Mouse (Mus musculus) stomach, embryonic 15.5 days (tissue): ENCODE results near the gene Zfand3. TPM values are rescaled to one million over a fixed set of nuclear protein-coding genes. Genes with fewer than 3 reads are reported as not detected.
A peak's percentile ranks its signal among the peaks of the same experiment; 100 is the strongest.

Experiments
- ATAC-seq: fragments of 200-750 bp; cut with Nextera tagmentation; 2 replicates; pipeline ENCODE4 v1.8.0; 2017; ENCODE audit warnings: low read depth, moderate number of reproducible peaks, moderate TSS enrichment; ENCODE audit not compliant: insufficient read depth, low FRiP score
- H3K27ac ChIP-seq: fragments of 300-500 bp; sonication (generic); 2 replicates; pipeline ENCODE4 v1.5.1; 2015; ENCODE audit warnings: mild to moderate bottlenecking, inconsistent platforms
- H3K27me3 ChIP-seq: fragments of 300-500 bp; sonication (generic); replicated peaks from 2 replicates; pipeline ENCODE4 v1.6.1; 2015; ENCODE audit warnings: inconsistent platforms
- H3K36me3 ChIP-seq: fragments of 300-500 bp; sonication (generic); 2 replicates; pipeline ENCODE4 v1.6.1; 2015; ENCODE audit warnings: inconsistent platforms
- H3K4me1 ChIP-seq: fragments of 300-500 bp; sonication (generic); 2 replicates; pipeline ENCODE4 v1.6.1; 2015; ENCODE audit warnings: inconsistent platforms
- H3K4me2 ChIP-seq: fragments of 300-500 bp; sonication (generic); 2 replicates; pipeline ENCODE4 v1.6.1; 2015; ENCODE audit warnings: mild to moderate bottlenecking, inconsistent platforms
- H3K4me3 ChIP-seq: fragments of 300-500 bp; sonication (generic); replicated peaks from 2 replicates; pipeline ENCODE4 v1.5.1; 2015; ENCODE audit warnings: inconsistent platforms
- H3K9ac ChIP-seq: fragments of 300-500 bp; sonication (generic); 2 replicates; pipeline ENCODE4 v1.6.1; 2015; ENCODE audit warnings: inconsistent platforms
- H3K9me3 ChIP-seq: fragments of 300-500 bp; sonication (generic); 2 replicates; pipeline ENCODE4 v1.6.1; 2016; ENCODE audit warnings: inconsistent platforms
- WGBS: fragments of 180-500 bp; shearing (Covaris S2); methylation state at CpG from one replicate; pipeline ENCODE4 v1.1.7; 2015; 5-methylcytosine and 5-hydroxymethylcytosine counted together
- polyA plus RNA-seq: library from polyadenylated mRNA; unstranded; fragments of >200 nt; fragmentation: Nextera tagmentation; extraction: Ambion mirVana; gene quantifications from 2 replicates; pipeline ENCODE4 v1.2.1, GENCODE M21; 2015

Gene Zfand3
- polyA plus RNA-seq, 1 experiment from 2014 or later, result 49.4 TPM

- H3K9ac ChIP-seq, result no peak overlapping the region
- ATAC-seq, result no peak
- H3K27ac ChIP-seq, result no peak overlapping the region
- H3K27me3 ChIP-seq, result no peaks in the 10 kb centered on the region
- no peak overlapping the region for H3K4me2 ChIP-seq
- no peaks in the 10 kb centered on the region for H3K9me3 ChIP-seq
- no peaks in the 10 kb centered on the region for H3K36me3 ChIP-seq
- H3K4me1 ChIP-seq, result peaks cover 18% of the 10 kb centered on the region
- no peak overlapping the region for H3K4me3 ChIP-seq
- 70% methylated on average over 11 of the region's 11 CpGs for WGBS
Observed at GRCm38 (mm10) chr17:30191097-30191640, 186.6 kb downstream of the Zfand3 start.

- no peaks in the 10 kb centered on the region for H3K36me3 ChIP-seq
- no peaks in the 10 kb centered on the region for H3K27me3 ChIP-seq
- no peak overlapping the region for H3K9ac ChIP-seq
- WGBS, result 88% methylated on average over 26 of the region's 26 CpGs
- no peak overlapping the region for H3K4me2 ChIP-seq
- H3K27ac ChIP-seq, result no peak overlapping the region
- no peak overlapping the region for H3K4me3 ChIP-seq
- peaks cover 23% of the 10 kb centered on the region for H3K4me1 ChIP-seq
- ATAC-seq, result no peak
- no peaks in the 10 kb centered on the region for H3K9me3 ChIP-seq
Observed at GRCm38 (mm10) chr17:30192416-30193005, 188.0 kb downstream of the Zfand3 start.

DNA sequence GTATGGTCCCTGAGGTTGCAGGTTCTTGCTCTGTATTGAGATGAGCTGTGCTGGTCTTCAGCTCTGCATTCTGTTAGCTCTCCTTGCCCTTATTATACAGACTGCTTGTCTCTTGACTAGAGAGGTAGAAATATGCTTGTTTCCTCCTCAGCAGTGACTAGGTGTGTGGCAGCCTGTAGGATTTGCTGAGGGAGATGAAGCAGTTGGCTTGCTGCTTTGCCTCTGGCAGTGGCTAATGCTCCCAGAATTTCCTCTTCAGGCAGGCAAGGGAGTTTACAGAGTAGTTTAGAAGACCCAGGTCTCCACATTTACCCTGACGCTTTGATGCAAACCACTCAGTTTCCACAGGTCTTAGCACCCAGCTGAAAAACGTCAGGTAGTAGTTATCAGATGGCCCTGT, 189.1 kb downstream of the Zfand3 start:
- Histone ChIP-seq H3K9ac (no peak overlapping the region), H3K4me2 (no peak overlapping the region), H3K9me3 (no peaks in the 10 kb centered on the region), H3K4me1 (peaks cover 21% of the 10 kb centered on the region), H3K27ac (no peak overlapping the region), H3K27me3 (no peaks in the 10 kb centered on the region), H3K4me3 (no peak overlapping the region), H3K36me3 (no peaks in the 10 kb centered on the region)
- no peak for ATAC-seq
- 66% methylated on average over 2 of the region's 2 CpGs for WGBS

- 58% methylated on average over 3 of the region's 3 CpGs for WGBS
- peaks cover 23% of the 10 kb centered on the region for H3K4me1 ChIP-seq
- no peak overlapping the region for H3K4me2 ChIP-seq
- ATAC-seq, result no peak
- H3K4me3 ChIP-seq, result no peak overlapping the region
- H3K27me3 ChIP-seq, result no peaks in the 10 kb centered on the region
- no peaks in the 10 kb centered on the region for H3K36me3 ChIP-seq
- H3K9me3 ChIP-seq, result no peaks in the 10 kb centered on the region
- no peak overlapping the region for H3K9ac ChIP-seq
- H3K27ac ChIP-seq, result no peak overlapping the region
Observed at GRCm38 (mm10) chr17:30194091-30194490, 189.6 kb downstream of the Zfand3 start.

DNA sequence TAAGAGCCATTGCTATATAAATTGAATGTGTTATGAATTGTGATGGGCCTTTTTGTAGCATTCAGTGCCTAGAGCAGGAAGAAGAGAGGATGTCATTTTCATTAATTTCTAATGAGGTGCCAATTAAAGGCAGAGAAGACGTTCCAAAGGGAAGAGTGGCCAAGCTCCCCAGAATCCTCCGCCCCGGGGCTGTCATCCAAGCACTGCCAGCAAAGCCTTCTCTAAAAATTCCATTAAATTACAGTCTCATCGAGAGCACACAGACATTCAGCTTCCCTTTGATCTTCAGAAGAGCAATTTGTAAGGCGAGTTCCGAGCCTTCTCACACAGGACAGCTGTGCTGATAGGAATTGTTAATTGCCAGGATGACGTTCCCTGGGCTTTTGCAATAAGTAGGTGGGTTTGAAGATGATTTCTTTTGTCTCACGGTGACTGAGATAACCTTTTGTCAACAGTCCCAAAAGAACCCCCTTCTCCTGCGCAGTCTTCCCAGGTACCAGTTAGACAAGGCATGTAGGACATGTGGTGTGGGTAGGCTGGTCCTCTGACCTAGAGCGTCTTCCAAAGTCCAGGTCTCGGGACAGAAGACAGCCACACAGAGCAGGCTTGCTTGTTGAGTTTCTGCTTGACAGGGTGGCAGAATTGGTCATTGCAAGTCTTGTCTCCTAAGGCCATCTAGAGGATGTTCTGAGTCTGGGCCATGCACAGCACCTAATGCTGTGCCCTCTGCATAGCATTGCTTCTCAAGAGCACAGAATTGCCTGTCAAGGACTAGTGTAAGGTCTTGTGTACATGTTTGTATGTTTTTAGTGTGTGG, 190.3 kb downstream of the Zfand3 start:
- Histone ChIP-seq H3K36me3 (no peaks in the 10 kb centered on the region), H3K9me3 (no peaks in the 10 kb centered on the region), H3K4me3 (no peak overlapping the region), H3K4me1 (peaks cover 30% of the 10 kb centered on the region), H3K9ac (no peak overlapping the region), H3K27me3 (no peaks in the 10 kb centered on the region), H3K27ac (no peak overlapping the region), H3K4me2 (no peak overlapping the region)
- WGBS, result 61% methylated on average over 11 of the region's 11 CpGs
- ATAC-seq, result no peak

DNA sequence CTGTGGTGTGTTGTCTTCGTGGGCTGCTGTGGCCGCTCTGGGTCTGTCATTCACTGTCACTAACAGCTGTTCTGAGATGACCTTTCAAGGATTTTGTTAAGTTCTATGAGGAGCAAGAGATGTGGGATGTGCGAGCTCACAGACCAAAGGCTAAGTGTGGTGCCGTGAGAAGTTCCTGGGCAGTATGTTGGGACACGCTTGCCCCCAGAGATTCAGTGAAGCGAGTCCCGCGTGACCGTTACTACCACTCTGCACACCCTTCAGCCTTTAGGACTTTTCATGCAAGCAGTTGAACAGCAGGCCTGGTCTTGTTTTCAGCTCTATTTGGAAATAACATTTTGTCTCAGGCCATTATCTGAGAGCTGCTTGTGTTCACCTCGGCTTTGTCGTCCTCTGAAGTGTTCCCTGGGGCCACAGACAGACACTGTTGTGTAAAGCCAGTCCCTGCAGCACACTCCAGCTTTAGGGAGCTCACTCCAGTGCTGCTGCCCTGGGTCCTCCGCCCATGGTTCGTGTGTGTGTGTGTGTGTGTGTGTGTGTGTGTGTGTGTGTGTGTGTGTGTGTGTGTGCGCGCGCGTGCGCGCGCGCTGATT, 191.2 kb downstream of the Zfand3 start:
- H3K4me2 ChIP-seq, result no peak overlapping the region
- no peak for ATAC-seq
- no peak overlapping the region for H3K9ac ChIP-seq
- peaks cover 36% of the 10 kb centered on the region for H3K4me1 ChIP-seq
- H3K9me3 ChIP-seq, result no peaks in the 10 kb centered on the region
- H3K27me3 ChIP-seq, result no peaks in the 10 kb centered on the region
- 86% methylated on average over 21 of the region's 21 CpGs for WGBS
- H3K27ac ChIP-seq, result 0 out of 2 replicates have a peak overlapping the region, but pooled peaks have one; percentile 0
- no peak overlapping the region for H3K4me3 ChIP-seq
- no peaks in the 10 kb centered on the region for H3K36me3 ChIP-seq

GRCm38 (mm10) chr17:30196401-30197279, 192.1 kb downstream of the Zfand3 start:
- no peaks in the 10 kb centered on the region for H3K27me3 ChIP-seq
- no peak overlapping the region for H3K4me3 ChIP-seq
- H3K9ac ChIP-seq, result no peak overlapping the region
- no peak for ATAC-seq
- H3K36me3 ChIP-seq, result no peaks in the 10 kb centered on the region
- peaks cover 36% of the 10 kb centered on the region for H3K4me1 ChIP-seq
- H3K4me2 ChIP-seq, result no peak overlapping the region
- no peaks in the 10 kb centered on the region for H3K9me3 ChIP-seq
- peak overlapping the region; percentile 28; the same call in 1 of the 2 replicates for H3K27ac ChIP-seq
- 74% methylated on average over 17 of the region's 17 CpGs for WGBS

DNA sequence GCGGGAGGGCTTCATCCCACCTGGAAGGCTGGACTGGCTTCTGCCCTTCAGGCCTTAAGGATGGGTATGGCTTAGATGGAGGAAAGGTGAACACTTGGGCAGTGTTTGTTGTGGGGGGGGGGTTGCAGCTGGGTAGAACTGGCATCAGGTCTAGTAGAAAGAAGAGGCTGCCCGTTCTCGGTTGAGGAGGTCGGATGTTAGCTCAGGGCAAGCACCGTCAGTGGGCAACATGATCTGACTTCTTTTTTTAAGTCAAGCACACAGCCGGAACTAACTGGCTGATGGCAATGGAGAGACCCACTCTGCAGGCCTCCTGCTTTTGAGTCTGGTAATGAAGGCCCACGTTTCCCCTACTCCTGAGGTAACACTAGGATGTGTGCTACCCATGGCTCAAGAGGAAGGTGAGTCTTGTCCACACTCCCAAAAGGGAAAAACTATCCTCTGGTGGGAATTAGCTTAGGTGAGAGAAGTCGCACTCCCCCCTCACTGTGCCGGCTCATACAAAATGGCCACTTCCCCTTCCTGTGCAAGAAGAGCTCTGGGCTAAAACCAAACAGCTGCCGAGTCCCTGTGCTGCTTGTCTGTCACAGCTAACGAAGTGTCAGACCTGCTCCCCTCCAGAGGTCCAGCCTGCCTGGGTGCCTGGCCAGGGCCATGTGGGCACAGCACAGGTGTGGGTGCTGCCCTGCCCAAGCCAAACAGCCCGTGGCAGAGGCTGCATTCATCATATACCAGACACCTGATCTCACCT, 192.9 kb downstream of the Zfand3 start:
- Histone ChIP-seq H3K27ac (peak overlapping the region; percentile 22; the same call in 1 of the 2 replicates), H3K27me3 (no peaks in the 10 kb centered on the region), H3K4me1 (peaks cover 40% of the 10 kb centered on the region), H3K9me3 (no peaks in the 10 kb centered on the region), H3K36me3 (no peaks in the 10 kb centered on the region), H3K4me3 (no peak overlapping the region), H3K4me2 (no peak overlapping the region), H3K9ac (no peak overlapping the region)
- WGBS, result 59% methylated on average over 12 of the region's 12 CpGs
- ATAC-seq, result no peak

GRCm38 (mm10) chr17:30198422-30198821, 193.9 kb downstream of the Zfand3 start:
- Histone ChIP-seq H3K4me2 (no peak overlapping the region), H3K36me3 (no peaks in the 10 kb centered on the region), H3K9ac (no peak overlapping the region), H3K27ac (no peak overlapping the region), H3K27me3 (no peaks in the 10 kb centered on the region), H3K4me1 (peaks cover 47% of the 10 kb centered on the region), H3K9me3 (no peaks in the 10 kb centered on the region), H3K4me3 (no peak overlapping the region)
- no peak for ATAC-seq
- 50% methylated on average over 10 of the region's 10 CpGs for WGBS

GRCm38 (mm10) chr17:30199374-30200247, 195.1 kb downstream of the Zfand3 start:
- H3K4me1 ChIP-seq, result peaks cover 52% of the 10 kb centered on the region
- H3K9ac ChIP-seq, result no peak overlapping the region
- no peaks in the 10 kb centered on the region for H3K27me3 ChIP-seq
- no peak overlapping the region for H3K4me2 ChIP-seq
- H3K4me3 ChIP-seq, result no peak overlapping the region
- H3K36me3 ChIP-seq, result no peaks in the 10 kb centered on the region
- H3K9me3 ChIP-seq, result no peaks in the 10 kb centered on the region
- WGBS, result 59% methylated on average over 13 of the region's 13 CpGs
- ATAC-seq, result no peak
- H3K27ac ChIP-seq, result 0 out of 2 replicates have a peak overlapping the region, but pooled peaks have one; percentile 10
